Mouse (Mus musculus) megakaryocyte, embryonic 14.5 days (primary cell): ENCODE results near the gene Epop. TPM values are rescaled to one million over a fixed set of nuclear protein-coding genes. Genes with fewer than 3 reads are reported as not detected.

Experiments
- H3K27me3 ChIP-seq: replicated peaks from 2 replicates; pipeline ENCODE3; 2012; ENCODE audit warnings: inconsistent platforms
- H3K36me3 ChIP-seq: replicated peaks from 2 replicates; pipeline ENCODE3; 2012; ENCODE audit warnings: low read length, inconsistent platforms, mixed read lengths
- H3K4me1 ChIP-seq: 2 replicates; pipeline ENCODE4 v1.6.1; 2012; ENCODE audit warnings: inconsistent platforms
- H3K4me3 ChIP-seq: replicated peaks from 2 replicates; pipeline ENCODE3; 2012; ENCODE audit warnings: moderate library complexity, mild to moderate bottlenecking, inconsistent platforms
- H3K9me3 ChIP-seq: 2 replicates; pipeline ENCODE4 v1.6.1; 2012; ENCODE audit warnings: inconsistent platforms
- FLI1 ChIP-seq: IDR thresholded peaks from 2 replicates; pipeline ENCODE4 v1.6.1; 2012; ENCODE audit warnings: low read length, inconsistent platforms, mixed read lengths
- GATA1 ChIP-seq: IDR thresholded peaks from 3 replicates; pipeline ENCODE4 v1.6.1; 2012; ENCODE audit warnings: mixed read lengths, low read length, inconsistent platforms, borderline replicate concordance
- polyA plus RNA-seq: library from polyadenylated mRNA; stranded (reverse); fragments of >175 nt; gene quantifications from 2 replicates; pipeline ENCODE4 v1.2.3, GENCODE M21; 2012; ENCODE audit warnings: low replicate concordance; ENCODE audit not compliant: insufficient read depth

Gene Epop
- polyA plus RNA-seq, 1 experiment, result 44.1 TPM

DNA sequence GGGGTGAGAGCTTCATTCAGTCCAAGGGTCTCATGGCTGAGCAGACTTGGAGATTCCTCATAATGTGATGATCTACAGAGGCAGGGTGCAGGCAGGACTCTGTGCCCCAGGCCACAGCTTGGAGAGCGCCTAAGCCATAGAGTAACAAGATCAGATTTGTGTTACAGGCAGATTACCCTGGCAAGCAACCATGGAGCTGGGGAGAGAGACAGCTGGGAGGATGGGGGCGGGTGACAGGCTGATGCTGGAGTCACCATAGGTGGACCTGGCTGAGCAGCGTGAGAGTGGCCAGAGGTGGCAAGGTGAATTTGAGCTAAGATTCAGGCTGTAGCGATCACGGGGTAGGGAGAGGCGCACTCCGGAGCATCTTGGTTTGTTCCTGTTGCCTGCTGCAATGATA, 38.7 kb upstream of the Epop start:
- Histone ChIP-seq H3K36me3 (peaks cover 74% of the 10 kb centered on the region), H3K9me3 (peaks cover 8% of the 10 kb centered on the region; the same call in 1 of the 2 replicates), H3K4me3 (no peak overlapping the region), H3K27me3 (peaks cover 53% of the 10 kb centered on the region), H3K4me1 (peaks cover 42% of the 10 kb centered on the region)
- TF ChIP-seq GATA1, result no peak
- TF ChIP-seq FLI1, result no peak

DNA sequence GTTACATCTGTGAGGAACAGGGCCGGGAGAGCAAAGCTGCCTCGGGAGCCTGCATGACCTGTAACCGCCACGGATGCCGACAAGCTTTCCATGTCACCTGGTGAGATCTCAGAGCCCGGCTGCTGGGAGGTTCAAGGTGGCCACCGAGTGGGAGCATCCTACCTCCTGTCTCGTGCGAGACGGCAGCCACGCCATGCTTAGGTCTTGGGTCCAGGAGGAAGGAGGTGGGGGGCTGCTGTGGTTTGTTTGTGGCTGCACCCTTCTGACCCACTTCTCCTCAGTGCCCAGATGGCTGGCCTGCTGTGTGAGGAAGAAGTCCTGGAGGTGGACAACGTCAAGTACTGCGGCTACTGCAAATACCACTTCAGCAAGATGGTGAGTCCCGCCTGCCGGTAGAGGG, 37.3 kb upstream of the Epop start:
- Histone ChIP-seq H3K4me3 (peak overlapping the region; percentile 11), H3K27me3 (peaks cover 60% of the 10 kb centered on the region), H3K9me3 (peaks cover 8% of the 10 kb centered on the region; the same call in 1 of the 2 replicates), H3K36me3 (peaks cover 61% of the 10 kb centered on the region), H3K4me1 (peaks cover 53% of the 10 kb centered on the region)
- TF ChIP-seq GATA1 (no peak), FLI1 (no peak)

DNA sequence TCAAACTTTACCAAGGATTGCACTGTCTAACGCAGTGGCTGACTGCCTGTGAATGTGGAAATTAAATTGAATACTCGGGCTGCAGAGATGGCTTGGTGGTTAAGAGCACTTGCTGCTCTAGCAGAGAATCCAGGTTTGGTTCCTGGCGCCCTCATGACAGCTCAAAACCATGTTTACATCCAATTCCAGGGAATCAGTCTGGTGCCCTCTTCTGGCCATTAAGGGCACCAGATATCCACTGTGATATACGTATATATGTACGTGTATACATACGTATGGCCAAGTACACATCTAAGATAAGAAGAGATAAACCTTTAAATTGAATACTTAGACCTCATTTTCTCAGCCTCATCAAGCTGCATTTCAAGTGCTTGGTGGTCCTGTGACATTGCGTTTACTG, 36.7 kb upstream of the Epop start:
- H3K27me3 ChIP-seq, result peaks cover 62% of the 10 kb centered on the region
- peaks cover 8% of the 10 kb centered on the region; the same call in 1 of the 2 replicates for H3K9me3 ChIP-seq
- H3K36me3 ChIP-seq, result peaks cover 55% of the 10 kb centered on the region
- TF ChIP-seq GATA1 (no peak), FLI1 (no peak)
- H3K4me3 ChIP-seq, result no peak overlapping the region
- peaks cover 59% of the 10 kb centered on the region for H3K4me1 ChIP-seq

DNA sequence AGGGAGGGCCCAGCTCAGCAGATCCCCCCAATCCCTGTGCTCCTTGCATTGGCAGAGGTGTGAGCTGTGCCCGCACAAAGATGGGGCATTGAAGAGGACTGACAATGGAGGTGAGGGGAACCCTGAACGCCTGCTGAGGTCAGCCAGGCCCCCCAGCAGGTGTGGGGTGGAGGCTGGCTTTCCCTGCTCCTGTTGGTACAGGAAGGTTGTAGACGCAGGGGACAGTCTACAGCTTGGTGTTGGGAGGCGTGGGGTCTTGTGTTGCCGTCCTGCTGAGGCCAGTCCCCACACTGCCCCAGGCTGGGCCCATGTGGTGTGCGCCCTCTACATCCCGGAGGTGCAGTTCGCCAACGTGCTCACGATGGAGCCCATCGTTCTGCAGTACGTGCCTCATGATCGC, 35.9 kb upstream of the Epop start:
- Histone ChIP-seq H3K4me1 (peaks cover 67% of the 10 kb centered on the region), H3K27me3 (peaks cover 67% of the 10 kb centered on the region), H3K4me3 (no peak overlapping the region), H3K36me3 (peaks cover 47% of the 10 kb centered on the region), H3K9me3 (peaks cover 8% of the 10 kb centered on the region; the same call in 1 of the 2 replicates)
- no peak for TF ChIP-seq GATA1
- no peak for TF ChIP-seq FLI1

DNA sequence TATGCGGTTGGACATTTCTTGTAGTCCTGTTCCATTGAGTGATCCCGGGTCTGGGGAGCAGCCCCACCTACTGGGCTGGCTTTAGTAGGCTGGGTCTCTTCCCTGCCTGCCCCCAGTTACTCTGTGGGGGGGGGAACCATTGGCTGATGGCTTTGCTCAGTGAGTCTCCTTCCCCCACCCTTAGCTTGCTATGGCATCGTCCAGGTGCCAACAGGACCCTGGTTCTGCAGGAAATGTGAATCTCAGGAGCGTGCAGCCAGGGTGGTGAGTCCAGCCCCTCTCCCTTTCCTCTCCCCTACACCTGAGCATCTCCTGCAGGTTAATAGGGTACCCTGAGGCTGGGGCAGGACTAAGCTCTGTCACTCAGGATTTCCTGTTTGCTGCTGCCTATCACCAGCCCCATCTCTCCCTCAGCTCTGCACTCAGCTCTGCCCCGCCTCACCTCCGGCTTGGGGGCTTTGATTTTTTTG, 35.3 kb upstream of the Epop start:
- Histone ChIP-seq H3K36me3 (peaks cover 41% of the 10 kb centered on the region), H3K27me3 (peaks cover 68% of the 10 kb centered on the region), H3K4me3 (no peak overlapping the region), H3K4me1 (peaks cover 63% of the 10 kb centered on the region), H3K9me3 (peaks cover 8% of the 10 kb centered on the region; the same call in 1 of the 2 replicates)
- TF ChIP-seq FLI1 (no peak), GATA1 (no peak)

DNA sequence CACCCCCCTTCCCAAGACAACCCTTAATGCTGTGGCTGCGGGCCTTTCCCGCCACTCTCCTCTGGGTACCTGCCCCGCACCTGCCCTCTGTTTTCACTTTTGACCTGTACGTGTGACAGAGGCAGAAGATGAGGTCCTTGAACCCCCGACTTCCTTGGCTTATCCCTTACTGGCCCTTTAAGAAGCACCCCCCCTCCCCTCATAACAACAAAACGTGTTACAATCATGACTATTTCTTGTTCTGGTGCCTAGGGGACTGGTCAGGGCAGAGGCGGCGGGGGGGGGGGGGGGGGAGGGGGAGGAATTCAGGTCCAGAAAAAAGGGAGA, 34.8 kb upstream of the Epop start:
- peaks cover 8% of the 10 kb centered on the region; the same call in 1 of the 2 replicates for H3K9me3 ChIP-seq
- H3K4me1 ChIP-seq, result peaks cover 63% of the 10 kb centered on the region
- H3K4me3 ChIP-seq, result peak overlapping the region; percentile 93
- H3K36me3 ChIP-seq, result peaks cover 36% of the 10 kb centered on the region
- TF ChIP-seq FLI1, result no peak
- no peak for TF ChIP-seq GATA1
- H3K27me3 ChIP-seq, result peaks cover 69% of the 10 kb centered on the region

DNA sequence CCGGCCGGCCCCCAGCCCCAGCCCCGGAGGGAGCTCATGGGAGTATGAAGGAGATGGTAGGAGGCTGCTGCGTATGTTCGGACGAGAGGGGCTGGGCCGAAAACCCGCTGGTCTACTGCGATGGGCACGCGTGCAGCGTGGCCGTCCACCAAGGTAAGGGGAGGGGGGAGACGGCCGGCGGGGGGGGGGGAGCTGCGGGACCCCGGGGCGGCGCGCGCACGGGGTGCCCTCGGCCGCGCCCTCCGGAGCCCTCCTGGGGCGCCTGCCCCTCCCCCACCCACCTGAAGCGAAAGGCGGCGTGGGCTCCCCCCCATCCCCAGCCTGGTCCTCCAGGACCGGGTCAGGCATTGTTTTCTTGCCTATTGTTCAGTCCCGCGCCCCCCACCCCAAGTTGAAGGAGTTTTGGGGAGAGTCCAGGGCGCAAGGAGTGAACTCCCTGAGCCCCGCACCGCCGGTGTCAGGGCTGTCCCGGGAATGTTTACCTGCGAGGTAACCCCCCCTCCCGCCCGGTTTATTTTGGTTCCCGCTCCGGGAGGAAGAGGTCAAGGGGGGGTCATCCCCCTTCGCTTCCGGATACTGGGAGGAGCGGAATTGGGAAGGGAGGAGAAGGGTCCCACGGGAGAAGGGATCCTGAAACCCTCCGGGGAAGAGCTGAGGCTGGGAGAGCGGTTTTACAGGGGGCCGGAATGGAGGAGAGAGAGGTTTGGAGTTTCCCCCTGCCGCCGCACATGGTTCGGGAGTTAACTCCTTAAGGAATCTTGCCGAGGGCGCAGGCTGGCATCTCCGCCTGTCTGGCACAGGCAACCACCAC, 34.2 kb upstream of the Epop start:
- Histone ChIP-seq H3K9me3 (peaks cover 8% of the 10 kb centered on the region; the same call in 1 of the 2 replicates), H3K36me3 (peaks cover 30% of the 10 kb centered on the region), H3K27me3 (peaks cover 69% of the 10 kb centered on the region), H3K4me1 (peaks cover 65% of the 10 kb centered on the region), H3K4me3 (peak overlapping the region; percentile 93)
- no peak for TF ChIP-seq FLI1
- TF ChIP-seq GATA1, result no peak

DNA sequence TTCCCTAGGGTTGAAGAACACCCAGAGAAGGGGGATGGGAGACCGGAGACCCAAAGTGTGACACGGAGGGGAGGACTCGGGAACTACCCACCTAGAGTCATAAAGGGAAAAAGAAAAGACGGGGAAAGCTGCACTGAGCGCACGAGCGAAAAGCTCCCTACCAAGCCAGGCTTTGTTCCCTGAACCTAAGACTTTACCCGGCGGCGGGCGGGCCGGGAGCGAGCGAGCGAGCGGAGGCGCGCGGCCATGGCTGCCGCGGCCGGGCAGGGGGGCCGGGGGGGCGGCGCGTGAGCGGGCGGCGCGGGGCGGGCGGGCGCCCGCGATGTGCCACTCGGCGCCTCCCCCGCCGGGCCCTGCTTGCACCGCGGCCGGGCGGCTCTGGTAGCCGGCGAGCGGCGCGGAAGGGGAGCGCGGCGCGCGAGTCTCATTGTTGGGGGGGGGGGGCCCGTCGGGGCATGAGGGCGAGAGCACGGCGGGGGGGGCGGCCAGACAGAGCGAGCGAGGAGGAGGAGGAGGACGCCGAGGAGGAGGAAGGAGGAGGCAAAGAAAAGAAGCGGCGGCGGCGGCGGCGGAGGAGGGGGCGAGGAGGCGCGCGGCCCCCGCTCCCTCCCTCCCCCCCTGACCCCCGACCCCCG, 33.5 kb upstream of the Epop start, which contains the start of gene Mllt6:
Gene Mllt6 (plus strand): TSS at position 522 of the 635 bp plus-strand sequence.
- H3K36me3 ChIP-seq, result peaks cover 23% of the 10 kb centered on the region
- peaks cover 67% of the 10 kb centered on the region for H3K4me1 ChIP-seq
- TF ChIP-seq GATA1, result no peak
- no peak for TF ChIP-seq FLI1
- H3K27me3 ChIP-seq, result peaks cover 65% of the 10 kb centered on the region
- H3K4me3 ChIP-seq, result peak within 1 kb of the TSS; percentile 93
- H3K9me3 ChIP-seq, result peaks cover 8% of the 10 kb centered on the region; the same call in 1 of the 2 replicates

DNA sequence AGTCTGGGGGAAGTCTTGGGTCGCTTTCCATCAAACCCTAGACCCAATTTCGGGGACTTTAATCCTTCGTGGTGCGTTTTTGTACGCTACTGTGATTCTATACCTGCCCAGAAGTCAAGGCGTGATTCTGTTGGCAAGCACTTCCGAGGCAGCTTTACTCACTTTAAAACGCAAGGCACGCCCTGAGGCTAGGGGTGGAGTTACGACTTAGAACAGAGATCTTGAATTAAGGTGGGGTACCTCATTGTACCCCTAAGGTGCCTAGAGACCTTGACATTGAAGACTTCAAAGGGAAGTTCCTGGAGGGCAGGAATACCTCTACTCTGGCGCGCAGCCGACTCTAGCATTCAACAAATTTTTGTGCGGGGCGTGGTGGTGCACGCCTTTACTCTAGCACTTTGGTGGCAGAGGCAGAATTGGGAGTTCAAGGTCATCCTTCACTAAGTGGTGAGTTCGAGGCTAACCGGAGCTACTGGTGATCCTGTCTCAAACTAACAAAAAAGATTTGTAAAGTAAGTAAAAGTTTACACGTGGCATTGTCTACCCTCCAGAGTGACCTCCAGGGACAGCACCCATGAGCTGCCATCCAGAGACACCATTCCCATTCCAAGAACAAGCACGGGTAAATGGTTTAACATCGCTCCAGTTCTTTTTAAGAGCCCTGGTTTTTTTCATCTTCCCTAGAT, 32.8 kb upstream of the Epop start:
- peak overlapping the region; percentile 93 for H3K4me3 ChIP-seq
- peaks cover 71% of the 10 kb centered on the region for H3K4me1 ChIP-seq
- H3K36me3 ChIP-seq, result peaks cover 20% of the 10 kb centered on the region
- H3K9me3 ChIP-seq, result peaks cover 8% of the 10 kb centered on the region; the same call in 1 of the 2 replicates
- no peak for TF ChIP-seq FLI1
- no peak for TF ChIP-seq GATA1
- peaks cover 63% of the 10 kb centered on the region for H3K27me3 ChIP-seq
